Mouse (Mus musculus) brain, embryonic 14.5 days (tissue): ENCODE data around the gene Nrip1.

ENCODE experiments used
- CTCF ChIP-seq: fragments of 200-500 bp; IDR thresholded peaks from 2 replicates; pipeline ENCODE4 v1.5.1; 2012; ENCODE audit warnings: inconsistent platforms, mild to moderate bottlenecking, moderate library complexity, borderline replicate concordance; ENCODE audit not compliant: insufficient read depth, insufficient read length; ENCODE audit errors: extremely low read depth
- POLR2A ChIP-seq: fragments of 200-500 bp; IDR thresholded peaks from 2 replicates; pipeline ENCODE4 v1.6.1; 2012; ENCODE audit warnings: mild to moderate bottlenecking, inconsistent platforms, borderline replicate concordance; ENCODE audit not compliant: poor library complexity, insufficient read depth, insufficient read length, severe bottlenecking; ENCODE audit errors: extremely low read depth

GRCm38 (mm10) chr16:76324411-76325314, 49.0 kb downstream of the Nrip1 start:
- TF ChIP-seq POLR2A, result no peak
- TF ChIP-seq CTCF, result no peak
